Mouse (Mus musculus): ENCODE measurements around the gene Kdm4a. TPM values are rescaled to one million over a fixed set of nuclear protein-coding genes. Genes with fewer than 3 reads are reported as not detected.

Kdm4a gene
- total and polyA plus RNA-seq, 3 experiments = 36.9 to 58.8 (median 43.6) TPM

DNA sequence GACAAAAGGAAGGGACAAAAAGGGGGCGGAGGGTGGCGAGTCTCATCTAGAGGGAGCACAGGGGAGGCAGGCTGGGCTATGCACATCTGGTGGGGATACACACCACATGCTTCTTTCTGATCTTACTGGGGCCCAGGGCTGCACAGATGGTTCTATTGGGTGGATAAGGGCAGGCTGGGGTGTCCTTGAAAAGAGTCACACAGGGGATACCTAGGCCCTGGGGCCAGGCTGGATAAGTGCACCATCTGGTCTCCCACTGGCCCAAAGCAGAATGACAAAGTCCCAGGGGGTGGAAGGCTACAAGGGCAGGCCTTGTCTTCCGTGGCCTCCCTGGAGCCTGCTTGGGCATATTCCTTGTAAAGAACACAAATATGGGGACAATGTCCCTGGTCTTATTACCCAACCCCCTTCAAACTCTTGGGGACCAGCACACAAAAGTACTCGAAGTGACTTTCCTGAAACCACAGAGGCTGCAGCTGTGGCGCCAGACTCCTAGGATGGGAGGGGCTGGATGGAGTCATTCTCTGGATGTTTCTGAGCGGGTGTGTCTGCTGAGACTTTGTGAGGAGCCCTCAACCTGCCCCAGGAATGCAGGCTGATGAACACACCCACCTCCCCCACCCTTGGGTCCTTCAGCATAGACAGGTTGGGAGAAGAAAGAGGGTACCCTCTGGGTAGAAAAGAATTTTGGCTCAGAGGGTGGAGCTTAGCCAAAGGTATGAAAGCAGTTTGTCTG, 49.4 kb upstream of the Kdm4a start:
- Histone ChIP-seq H3K4me3 (replicated peaks in 1 of 3; ENCODE audit: low read depth in 2 of 3, low read length in 2 of 3, poor library complexity in 1 of 3) (no peak overlapping the region), H3K79me2 (replicated peaks; ENCODE audit: control insufficient read depth, extremely low read depth, insufficient read depth, poor library complexity, severe bottlenecking) (no peaks in the 10 kb centered on the region), H3K4me2 (ENCODE audit: insufficient read depth, low read depth, poor library complexity, severe bottlenecking) (no peak overlapping the region), H3K9me3 (replicated peaks; ENCODE audit: low read length) (no peaks in the 10 kb centered on the region), H3K27me3 (replicated peaks) (peaks cover 84% of the 10 kb centered on the region), H3K4me1 (ENCODE audit: control insufficient read depth in 1 of 2, insufficient read depth in 2 of 2) (peaks cover 2 to 5% of the 10 kb centered on the region in 2 experiments; a peak in 2 of 4 replicates), H3K27ac (ENCODE audit: insufficient read depth, low read depth) (no peak overlapping the region), H3K9ac (ENCODE audit: insufficient read depth, low read depth) (no peak overlapping the region), H3K36me3 (replicated peaks in 1 of 2; ENCODE audit: control insufficient read depth in 1 of 2, insufficient read depth in 1 of 2, low read length in 1 of 2) (no peaks in the 10 kb centered on the region)
- in situ Hi-C loops (cut with MboI; ENCODE audit: low pct_ligation_motif_present, low pct_unique_long_range_greater_than_20kb, low sequenced_read_pairs) (loop anchor here (10.0 kb wide), 1 partner anchor 336 kb away; no protein-coding TSS in a partner anchor), dilution Hi-C loops (cut with MboI; ENCODE audit: extremely low pct_ligation_motif_present, extremely low pct_unique_long_range_greater_than_20kb, low sequenced_read_pairs) (no loop called here)
- DNase-seq (ENCODE audit: extremely low read depth) = no peak
- no peak for TF ChIP-seq USF2 (conservative IDR thresholded peaks at IDR 0.05; ENCODE audit: low read depth, low read length)
- no peak for TF ChIP-seq ZC3H11A (IDR thresholded peaks at IDR 0.05; ENCODE audit: low read depth, low read length)
- no peak for TF ChIP-seq ETS1 (conservative IDR thresholded peaks at IDR 0.05; ENCODE audit: low read depth, low read length)
- TF ChIP-seq BHLHE40 (IDR thresholded peaks at IDR 0.05; ENCODE audit: low read depth, low read length) = no peak
- no peak for TF ChIP-seq CHD2 (IDR thresholded peaks at IDR 0.05; ENCODE audit: low read length)
- TF ChIP-seq HCFC1 (IDR thresholded peaks at IDR 0.05; ENCODE audit: low read depth, low read length) = no peak
- no peak for TF ChIP-seq JUN (IDR thresholded peaks at IDR 0.05; ENCODE audit: insufficient read depth, low read depth, low read length)
- TF ChIP-seq SMC3 (IDR thresholded peaks at IDR 0.05; ENCODE audit: low read depth, low read length) = no peak
- TF ChIP-seq NELFE (IDR thresholded peaks at IDR 0.05; ENCODE audit: low read depth, low read length) = no peak
- TF ChIP-seq MAZ (IDR thresholded peaks at IDR 0.05; ENCODE audit: low read depth, low read length) = no peak
- no peak for TF ChIP-seq SIN3A (IDR thresholded peaks at IDR 0.05; ENCODE audit: low read length)
- no peak for TF ChIP-seq ZMIZ1 (IDR thresholded peaks at IDR 0.05; ENCODE audit: low read depth, low read length)
- no peak for TF ChIP-seq TBP (conservative IDR thresholded peaks at IDR 0.05; ENCODE audit: low read depth, low read length)
- TF ChIP-seq ZNF384 (IDR thresholded peaks at IDR 0.05; ENCODE audit: low read depth, low read length) = no peak
- TF ChIP-seq GABPA (IDR thresholded peaks at IDR 0.05; ENCODE audit: insufficient replicate concordance, low read depth, low read length) = no peak
- no peak for TF ChIP-seq KAT2A (IDR thresholded peaks at IDR 0.05; ENCODE audit: insufficient replicate concordance, low read length)

DNA sequence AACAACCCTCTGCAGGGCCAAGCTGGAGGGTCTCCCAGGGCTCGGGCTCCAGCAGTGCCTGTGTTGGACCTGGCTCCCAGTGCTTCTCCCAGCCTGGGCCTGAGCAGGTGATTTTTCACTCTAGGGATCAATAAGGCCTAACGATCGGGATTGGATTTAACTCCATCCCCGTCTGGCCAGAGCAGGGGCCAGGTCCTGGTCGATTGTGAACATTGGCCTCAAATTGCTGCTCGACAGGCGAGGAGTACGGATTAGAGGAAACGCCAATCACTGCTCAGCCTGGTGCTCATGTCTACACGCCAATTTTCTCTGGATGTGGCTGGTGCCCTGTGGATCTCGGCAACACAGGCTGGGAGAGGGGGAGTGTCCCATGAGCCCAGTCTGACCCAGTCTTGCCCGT, 47.6 kb upstream of the Kdm4a start:
- no peaks in the 10 kb centered on the region for H3K79me2 ChIP-seq (replicated peaks; ENCODE audit: control insufficient read depth, extremely low read depth, insufficient read depth, poor library complexity, severe bottlenecking)
- H3K4me1 ChIP-seq (ENCODE audit: control insufficient read depth in 1 of 2, insufficient read depth in 2 of 2) = peaks cover 4 to 8% of the 10 kb centered on the region in 2 experiments; a peak in 2 of 4 replicates
- H3K4me2 ChIP-seq (ENCODE audit: insufficient read depth, low read depth, poor library complexity, severe bottlenecking) = no peak overlapping the region
- H3K27me3 ChIP-seq (replicated peaks) = peaks cover 86% of the 10 kb centered on the region
- no peak overlapping the region for H3K27ac ChIP-seq (ENCODE audit: insufficient read depth, low read depth)
- no peak for DNase-seq (ENCODE audit: extremely low read depth)
- no peaks in the 10 kb centered on the region for H3K36me3 ChIP-seq (replicated peaks in 1 of 2; ENCODE audit: control insufficient read depth in 1 of 2, insufficient read depth in 1 of 2, low read length in 1 of 2)
- TF ChIP-seq SIN3A (IDR thresholded peaks at IDR 0.05; ENCODE audit: low read length) (no peak), USF1 (IDR thresholded peaks at IDR 0.05; ENCODE audit: low read depth, low read length) (no peak), GABPA (IDR thresholded peaks at IDR 0.05; ENCODE audit: insufficient replicate concordance, low read depth, low read length) (no peak), ZKSCAN1 (IDR thresholded peaks at IDR 0.05; ENCODE audit: borderline replicate concordance, low read depth, low read length) (no peak), USF2 (conservative IDR thresholded peaks at IDR 0.05; ENCODE audit: low read depth, low read length) (no peak), RCOR1 (conservative IDR thresholded peaks at IDR 0.05; ENCODE audit: low read depth, low read length) (no peak), POLR2A (IDR thresholded peaks at IDR 0.05; ENCODE audit: low read depth, low read length) (no peak), NRF1 (IDR thresholded peaks at IDR 0.05; ENCODE audit: low read depth, low read length) (no peak)
- no peaks in the 10 kb centered on the region for H3K9me3 ChIP-seq (replicated peaks; ENCODE audit: low read length)
- in situ Hi-C loops (cut with MboI; ENCODE audit: low pct_ligation_motif_present, low pct_unique_long_range_greater_than_20kb, low sequenced_read_pairs) (loop anchor here (10.0 kb wide), 1 partner anchor 337 kb away; no protein-coding TSS in a partner anchor), dilution Hi-C loops (cut with MboI; ENCODE audit: extremely low pct_ligation_motif_present, extremely low pct_unique_long_range_greater_than_20kb, low sequenced_read_pairs) (no loop called here)
- no peak overlapping the region for H3K4me3 ChIP-seq (replicated peaks in 1 of 3; ENCODE audit: low read depth in 2 of 3, low read length in 2 of 3, poor library complexity in 1 of 3)
- H3K9ac ChIP-seq (ENCODE audit: insufficient read depth, low read depth) = no peak overlapping the region
